Mouse (Mus musculus) Muller cell, postnatal 12 days (primary cell): ENCODE results near the gene Pik3ip1.

Source experiments
- DNase-seq: peaks from one replicate; pipeline ENCODE4 v3.0.0-alpha.2; 2015; ENCODE audit errors: inconsistent ontology term

Gene Pik3ip1

GRCm38 (mm10) chr11:3302792-3303191 is 27.4 kb upstream of the Pik3ip1 start:
- peak; percentile 39 for DNase-seq

- no peak for DNase-seq
Observed at GRCm38 (mm10) chr11:3305821-3306220, 24.4 kb upstream of the Pik3ip1 start.

GRCm38 (mm10) chr11:3307875-3308274 is 22.3 kb upstream of the Pik3ip1 start:
- no peak for DNase-seq

- no peak for DNase-seq
Observed at GRCm38 (mm10) chr11:3309884-3310283, 20.3 kb upstream of the Pik3ip1 start.

- DNase-seq, result no peak
Observed at GRCm38 (mm10) chr11:3310789-3311585, 19.2 kb upstream of the Pik3ip1 start.

- DNase-seq, result no peak
Observed at GRCm38 (mm10) chr11:3311586-3312347, 18.4 kb upstream of the Pik3ip1 start.

- no peak for DNase-seq
Observed at GRCm38 (mm10) chr11:3313294-3313693, 16.9 kb upstream of the Pik3ip1 start.

- DNase-seq, result peak; percentile 39
Observed at GRCm38 (mm10) chr11:3314148-3314547, 16.1 kb upstream of the Pik3ip1 start.

GRCm38 (mm10) chr11:3318286-3318685 is 11.9 kb upstream of the Pik3ip1 start:
- DNase-seq, result no peak

- no peak for DNase-seq
Observed at GRCm38 (mm10) chr11:3328271-3328670, 1.9 kb upstream of the Pik3ip1 start.

GRCm38 (mm10) chr11:3328806-3329775 is 1.1 kb upstream of the Pik3ip1 start:
- no peak for DNase-seq

GRCm38 (mm10) chr11:3330566-3330965 is 365 bp downstream of the Pik3ip1 start:
- DNase-seq, result peak; percentile 84

GRCm38 (mm10) chr11:3330991-3331750 is 970 bp downstream of the Pik3ip1 start:
- DNase-seq, result no peak

GRCm38 (mm10) chr11:3331756-3332642 is 1.8 kb downstream of the Pik3ip1 start:
- DNase-seq, result peak; percentile 97

- DNase-seq, result no peak
Observed at GRCm38 (mm10) chr11:3333111-3333695, 3.0 kb downstream of the Pik3ip1 start.

GRCm38 (mm10) chr11:3334141-3334710 is 4.0 kb downstream of the Pik3ip1 start:
- no peak for DNase-seq

GRCm38 (mm10) chr11:3334711-3335316 is 4.6 kb downstream of the Pik3ip1 start:
- no peak for DNase-seq

- DNase-seq, result no peak
Observed at GRCm38 (mm10) chr11:3335651-3336216, 5.5 kb downstream of the Pik3ip1 start.
